Mouse (Mus musculus) MEL (cell line): ENCODE results near the gene Acly. TPM values are rescaled to one million over a fixed set of nuclear protein-coding genes. Genes with fewer than 3 reads are reported as not detected.
A peak's percentile ranks its signal among the peaks of the same experiment; 100 is the strongest.
"Not testable (repeated sequence)": the region's sequence is repeated elsewhere in the genome, so short reads cannot be mapped to it uniquely, and the experiment has no call there.

Experiments
- DNase-seq: peaks from one replicate; pipeline ENCODE4 v3.0.0; 2011; ENCODE audit warnings: low read depth, low spot score
- H3K27ac ChIP-seq: 2 replicates; pipeline ENCODE4 v1.5.1; 2012; ENCODE audit warnings: low read depth, mild to moderate bottlenecking, control low read depth, low read length, moderate library complexity; ENCODE audit not compliant: control insufficient read depth
- H3K27me3 ChIP-seq, 2 experiments: fragments of 150-350 bp in 1 of 2; sonication (generic) in 1 of 2; 2 replicates each; pipeline ENCODE4 v1.6.1; 2012; ENCODE audit warnings: low read length in 2 of 2, mild to moderate bottlenecking in 2 of 2, improper control_type of control experiment in 1 of 2, moderate library complexity in 1 of 2; ENCODE audit not compliant: insufficient read depth in 2 of 2, control insufficient read depth in 1 of 2
- H3K36me3 ChIP-seq, 2 experiments: 2 replicates each; pipeline ENCODE4 v1.6.1; 2012 to 2014; ENCODE audit warnings: low read length in 2 of 2, improper control_type of control experiment in 1 of 2, inconsistent platforms in 1 of 2, mild to moderate bottlenecking in 1 of 2; ENCODE audit not compliant: insufficient read depth in 2 of 2, control insufficient read depth in 1 of 2
- H3K4me1 ChIP-seq, 2 experiments: fragments of 150-350 bp in 1 of 2; sonication (generic) in 1 of 2; 2 replicates each; pipeline ENCODE4 v1.6.1; 2012; ENCODE audit warnings: low read length in 2 of 2, improper control_type of control experiment in 1 of 2, mild to moderate bottlenecking in 1 of 2; ENCODE audit not compliant: insufficient read depth in 2 of 2, control insufficient read depth in 1 of 2
- H3K4me3 ChIP-seq, 2 experiments: fragments of 150-350 bp in 1 of 2; sonication (generic) in 1 of 2; 2 replicates each; pipeline ENCODE4 v1.5.1; 2012; ENCODE audit warnings: low read depth in 2 of 2, low read length in 2 of 2, mild to moderate bottlenecking in 2 of 2, moderate library complexity in 2 of 2, control low read depth in 1 of 2, improper control_type of control experiment in 1 of 2; ENCODE audit not compliant: control insufficient read depth in 1 of 2, insufficient read depth in 1 of 2
- H3K79me2 ChIP-seq: 2 replicates; pipeline ENCODE4 v1.6.1; 2012; ENCODE audit warnings: mild to moderate bottlenecking, low read length, moderate library complexity; ENCODE audit not compliant: control insufficient read depth, poor library complexity, insufficient read depth
- H3K9ac ChIP-seq: 2 replicates; pipeline ENCODE4 v1.6.1; 2012; ENCODE audit warnings: low read depth, mild to moderate bottlenecking, control low read depth, low read length, moderate library complexity; ENCODE audit not compliant: control insufficient read depth, poor library complexity, severe bottlenecking
- H3K9me3 ChIP-seq: fragments of 150-350 bp; sonication (generic); replicated peaks from 2 replicates; pipeline ENCODE4 v1.6.1; 2012; ENCODE audit warnings: mild to moderate bottlenecking, low read length, improper control_type of control experiment, moderate library complexity; ENCODE audit not compliant: insufficient read depth
- CHD1 ChIP-seq: IDR thresholded peaks from 2 replicates; pipeline ENCODE4 v1.6.1; 2012; ENCODE audit warnings: low read depth, mild to moderate bottlenecking, inconsistent platforms, low read length, improper control_type of control experiment
- CTCF ChIP-seq, 3 experiments: IDR thresholded peaks in 2 of 3; conservative IDR thresholded peaks in 1 of 3; 2 replicates each; pipeline ENCODE4 v1.5.1; 2011 to 2012; ENCODE audit warnings: low read length in 3 of 3, low read depth in 2 of 3, mild to moderate bottlenecking in 2 of 3, improper control_type of control experiment in 1 of 3, inconsistent platforms in 1 of 3, mixed read lengths in 1 of 3, moderate library complexity in 1 of 3; ENCODE audit not compliant: control insufficient read depth in 1 of 3, insufficient read depth in 1 of 3, poor library complexity in 1 of 3, severe bottlenecking in 1 of 3
- EP300 ChIP-seq, 2 experiments: IDR thresholded peaks; 2 replicates each; pipeline ENCODE4 v1.6.1; 2011; ENCODE audit warnings: improper control_type of control experiment in 2 of 2, low read length in 2 of 2, low read depth in 1 of 2, mild to moderate bottlenecking in 1 of 2
- ETS1 ChIP-seq: IDR thresholded peaks from 2 replicates; pipeline ENCODE4 v1.6.1; 2012; ENCODE audit warnings: low read depth, mild to moderate bottlenecking, inconsistent platforms, low read length, improper control_type of control experiment, moderate library complexity
- GABPA ChIP-seq: IDR thresholded peaks from 2 replicates; pipeline ENCODE4 v1.6.1; 2012; ENCODE audit warnings: low read depth, mild to moderate bottlenecking, inconsistent platforms, low read length, improper control_type of control experiment, moderate library complexity
- GATA1 ChIP-seq: IDR thresholded peaks from 2 replicates; pipeline ENCODE4 v1.6.1; 2011; ENCODE audit warnings: low read depth, low read length, improper control_type of control experiment
- KAT2A ChIP-seq: conservative IDR thresholded peaks from 2 replicates; pipeline ENCODE4 v1.6.1; 2012; ENCODE audit warnings: low read depth, low read length, improper control_type of control experiment, inconsistent platforms
- MAFK ChIP-seq: IDR thresholded peaks from 2 replicates; pipeline ENCODE4 v1.6.1; 2011; ENCODE audit warnings: low read depth, mild to moderate bottlenecking, low read length, improper control_type of control experiment, borderline replicate concordance
- MAX ChIP-seq: IDR thresholded peaks from 2 replicates; pipeline ENCODE4 v1.6.1; 2011; ENCODE audit warnings: low read length, improper control_type of control experiment
- MEF2A ChIP-seq: IDR thresholded peaks from 2 replicates; pipeline ENCODE4 v1.6.1; 2014; ENCODE audit warnings: low read depth, mild to moderate bottlenecking, inconsistent platforms, low read length, improper control_type of control experiment; ENCODE audit not compliant: poor library complexity, insufficient replicate concordance, severe bottlenecking; ENCODE audit errors: extremely low read depth
- MXI1 ChIP-seq: IDR thresholded peaks from 2 replicates; pipeline ENCODE4 v1.6.1; 2011; ENCODE audit warnings: mild to moderate bottlenecking, low read depth, low read length, improper control_type of control experiment
- NELFE ChIP-seq: IDR thresholded peaks from 2 replicates; pipeline ENCODE4 v1.6.1; 2011; ENCODE audit warnings: low read depth, low read length, improper control_type of control experiment
- POLR2AphosphoS2 ChIP-seq: IDR thresholded peaks from 2 replicates; pipeline ENCODE4 v1.6.1; 2011; ENCODE audit warnings: low read length, improper control_type of control experiment
- POLR2AphosphoS5 ChIP-seq: IDR thresholded peaks from 2 replicates; pipeline ENCODE4 v1.6.1; 2012; ENCODE audit warnings: low read depth, borderline replicate concordance, mild to moderate bottlenecking, inconsistent platforms, low read length, moderate library complexity, mixed read lengths
- RAD21 ChIP-seq: IDR thresholded peaks from 2 replicates; pipeline ENCODE4 v1.6.1; 2011; ENCODE audit warnings: mild to moderate bottlenecking, low read depth, low read length, improper control_type of control experiment
- RCOR1 ChIP-seq: IDR thresholded peaks from 2 replicates; pipeline ENCODE4 v1.6.1; 2012; ENCODE audit warnings: low read depth, mild to moderate bottlenecking, inconsistent platforms, low read length, improper control_type of control experiment
- SIN3A ChIP-seq: IDR thresholded peaks from 2 replicates; pipeline ENCODE4 v1.6.1; 2012; ENCODE audit warnings: low read length, improper control_type of control experiment, inconsistent platforms
- TAL1 ChIP-seq: IDR thresholded peaks from 2 replicates; pipeline ENCODE4 v1.6.1; 2012; ENCODE audit warnings: mild to moderate bottlenecking, inconsistent platforms, low read length, moderate library complexity, mixed read lengths
- TCF12 ChIP-seq: IDR thresholded peaks from 2 replicates; pipeline ENCODE4 v1.6.1; 2014; ENCODE audit warnings: low read depth, mild to moderate bottlenecking, inconsistent platforms, low read length, improper control_type of control experiment, moderate library complexity
- UBTF ChIP-seq: IDR thresholded peaks from 2 replicates; pipeline ENCODE4 v1.6.1; 2012; ENCODE audit warnings: low read depth, mild to moderate bottlenecking, inconsistent platforms, low read length, improper control_type of control experiment, moderate library complexity, borderline replicate concordance; ENCODE audit not compliant: insufficient read depth
- USF1 ChIP-seq: IDR thresholded peaks from 2 replicates; pipeline ENCODE4 v1.6.1; 2014; ENCODE audit warnings: low read depth, mild to moderate bottlenecking, inconsistent platforms, low read length, improper control_type of control experiment, moderate library complexity
- USF2 ChIP-seq, 2 experiments: IDR thresholded peaks; 2 replicates each; pipeline ENCODE4 v1.6.1; 2011 to 2012; ENCODE audit warnings: improper control_type of control experiment in 2 of 2, low read length in 2 of 2, borderline replicate concordance in 1 of 2, inconsistent platforms in 1 of 2, low read depth in 1 of 2, mild to moderate bottlenecking in 1 of 2; ENCODE audit not compliant: insufficient read depth in 1 of 2
- ZC3H11A ChIP-seq: IDR thresholded peaks from 2 replicates; pipeline ENCODE4 v1.6.1; 2012; ENCODE audit warnings: low read depth, mild to moderate bottlenecking, inconsistent platforms, low read length, improper control_type of control experiment
- ZMIZ1 ChIP-seq: IDR thresholded peaks from 2 replicates; pipeline ENCODE4 v1.6.1; 2012; ENCODE audit warnings: low read depth, mild to moderate bottlenecking, inconsistent platforms, low read length, improper control_type of control experiment, moderate library complexity
- ZNF384 ChIP-seq: IDR thresholded peaks from 2 replicates; pipeline ENCODE4 v1.6.1; 2012; ENCODE audit warnings: low read depth, mild to moderate bottlenecking, inconsistent platforms, low read length, improper control_type of control experiment
- polyA plus RNA-seq, 2 experiments: library from polyadenylated mRNA; stranded (reverse) in 1 of 2; unstranded in 1 of 2; fragments of >175 nt in 1 of 2; fragments of >200 nt in 1 of 2; gene quantifications; 2 replicates each; pipeline versions ENCODE4 v1.2.1 to v1.2.4; 2012; ENCODE audit warnings: low replicate concordance in 2 of 2, low read depth in 1 of 2; ENCODE audit not compliant: insufficient read length in 2 of 2, insufficient read depth in 1 of 2, missing spikeins in 1 of 2
- total RNA-seq: library from RNA; depleted of rRNA; stranded (reverse); fragments of 300-350 nt; gene quantifications from 2 replicates; pipeline ENCODE4 v1.2.3, GENCODE M21; 2012

Acly gene
- total and polyA plus RNA-seq, 3 experiments = 167 to 234 TPM; not detected in 1

- H3K9ac ChIP-seq = no peak overlapping the region
- H3K27me3 ChIP-seq = no peaks in the 10 kb centered on the region
- no peaks in the 10 kb centered on the region for H3K79me2 ChIP-seq
- no peaks in the 10 kb centered on the region for H3K9me3 ChIP-seq
- no peak overlapping the region for H3K4me3 ChIP-seq
- H3K36me3 ChIP-seq = no peaks in the 10 kb centered on the region; a peak in 1 of 4 replicates
- no peak overlapping the region for H3K27ac ChIP-seq
- no peak for TF ChIP-seq ZNF384
- peak in 1 of 2 experiments; percentile 49; a peak in 1 of 4 replicates for TF ChIP-seq EP300 (IDR thresholded peaks at IDR 0.05; ENCODE audit: low read depth in 1 of 2, low read length in 2 of 2)
- TF ChIP-seq RCOR1 = no peak
- no peak for TF ChIP-seq CTCF (IDR thresholded peaks at IDR 0.05 in 2 of 3, conservative IDR thresholded peaks at IDR 0.05 in 1 of 3; ENCODE audit: control insufficient read depth in 1 of 3, insufficient read depth in 1 of 3, low read depth in 2 of 3, low read length in 3 of 3, poor library complexity in 1 of 3, severe bottlenecking in 1 of 3)
- TF ChIP-seq POLR2AphosphoS2 = no peak
- no peak for TF ChIP-seq MAX
- peak; percentile 19; the same call in 1 of the 2 replicates for TF ChIP-seq TAL1
- no peak for TF ChIP-seq ZMIZ1
- no peak for TF ChIP-seq GATA1
- TF ChIP-seq USF2 (IDR thresholded peaks at IDR 0.05; ENCODE audit: borderline replicate concordance in 1 of 2, insufficient read depth in 1 of 2, low read depth in 1 of 2, low read length in 2 of 2) = no peak
- no peak for TF ChIP-seq NELFE
- no peak for TF ChIP-seq USF1
- TF ChIP-seq TCF12 = no peak
- DNase-seq = peak; percentile 71
- 0 out of 4 replicates have a peak, but pooled peaks cover 0 to 3% of the 10 kb centered on the region in 2 experiments for H3K4me1 ChIP-seq
Observed at GRCm38 (mm10) chr11:100536466-100536865, 8.7 kb upstream of the Acly start.

GRCm38 (mm10) chr11:100535996-100536395, 8.2 kb upstream of the Acly start:
- no peaks in the 10 kb centered on the region for H3K27me3 ChIP-seq
- peak; percentile 67 for DNase-seq
- H3K79me2 ChIP-seq = no peaks in the 10 kb centered on the region
- H3K36me3 ChIP-seq = no peaks in the 10 kb centered on the region
- no peak overlapping the region for H3K27ac ChIP-seq
- TF ChIP-seq ZMIZ1 = no peak
- no peak for TF ChIP-seq KAT2A
- TF ChIP-seq RAD21 = no peak
- TF ChIP-seq CTCF (IDR thresholded peaks at IDR 0.05 in 2 of 3, conservative IDR thresholded peaks at IDR 0.05 in 1 of 3; ENCODE audit: control insufficient read depth in 1 of 3, insufficient read depth in 1 of 3, low read depth in 2 of 3, low read length in 3 of 3, poor library complexity in 1 of 3, severe bottlenecking in 1 of 3) = no peak
- no peak for TF ChIP-seq ETS1
- TF ChIP-seq CHD1 = no peak
- no peak for TF ChIP-seq POLR2AphosphoS5
- TF ChIP-seq GABPA = no peak
- TF ChIP-seq MXI1 = no peak
- TF ChIP-seq ZNF384 = no peak
- TF ChIP-seq MEF2A = no peak
- TF ChIP-seq MAFK = no peak
- no peak for TF ChIP-seq SIN3A
- no peak for TF ChIP-seq UBTF
- TF ChIP-seq MAX = no peak
- no peak for TF ChIP-seq RCOR1
- no peak for TF ChIP-seq ZC3H11A
- H3K4me3 ChIP-seq = no peak overlapping the region
- no peak overlapping the region for H3K9ac ChIP-seq
- 0 out of 4 replicates have a peak, but pooled peaks cover 0 to 3% of the 10 kb centered on the region in 2 experiments for H3K4me1 ChIP-seq
- no peaks in the 10 kb centered on the region for H3K9me3 ChIP-seq

- not testable (repeated sequence) for H3K27ac ChIP-seq, DNase-seq, H3K36me3 ChIP-seq, H3K79me2 ChIP-seq, H3K4me1 ChIP-seq, H3K9me3 ChIP-seq, H3K4me3 ChIP-seq, H3K27me3 ChIP-seq, H3K9ac ChIP-seq
Observed at GRCm38 (mm10) chr11:100534821-100535220, 7.0 kb upstream of the Acly start.
